Mouse (Mus musculus) megakaryocyte progenitor cell, adult 5-6 weeks (primary cell): Measurements from ENCODE around the gene Gdpd5. TPM values are rescaled to one million over a fixed set of nuclear protein-coding genes. Genes with fewer than 3 reads are reported as not detected.

Source experiments
- ATAC-seq: replicated peaks from 2 replicates; pipeline ENCODE4 v1.8.0; 2016; ENCODE audit warnings: mild to moderate bottlenecking, moderate TSS enrichment, inconsistent platforms; ENCODE audit not compliant: poor library complexity
- total RNA-seq, 2 experiments: library from RNA; stranded (forward) in 1 of 2; stranded (reverse) in 1 of 2; fragments of 157-497, 149-512 nt in 1 of 2; fragments of 200-1000 nt in 1 of 2; gene quantifications; 2 replicates each; pipeline versions ENCODE4 v1.2.3 to v1.2.4; 2015 to 2017

Gdpd5 gene
- total RNA-seq, 2 experiments from 2014 or later: 0.08 TPM; not detected in 1

- peak; percentile 35 for ATAC-seq
Observed at GRCm38 (mm10) chr7:99473638-99474407, 92.6 kb downstream of the Gdpd5 start.

- ATAC-seq: peak; percentile 43
Observed at GRCm38 (mm10) chr7:99474836-99475561, 93.8 kb downstream of the Gdpd5 start.

- no peak for ATAC-seq
Observed at GRCm38 (mm10) chr7:99475562-99475911, 94.3 kb downstream of the Gdpd5 start.

GRCm38 (mm10) chr7:99476558-99477114 is 95.4 kb downstream of the Gdpd5 start:
- ATAC-seq: no peak

- ATAC-seq: no peak
Observed at GRCm38 (mm10) chr7:99477235-99477634, 96.0 kb downstream of the Gdpd5 start.

- ATAC-seq: no peak
Observed at GRCm38 (mm10) chr7:99482637-99483036, 101.4 kb downstream of the Gdpd5 start.

- ATAC-seq: peak; percentile 93
Observed at GRCm38 (mm10) chr7:99483271-99483923, 102.2 kb downstream of the Gdpd5 start, which contains the start of gene Rps3. Gene Rps3, minus strand, starts transcription at chr7:99483738.

GRCm38 (mm10) chr7:99483924-99484319 is 102.7 kb downstream of the Gdpd5 start:
- ATAC-seq: no peak

- ATAC-seq: no peak
Observed at GRCm38 (mm10) chr7:99484679-99485078, 103.5 kb downstream of the Gdpd5 start.

GRCm38 (mm10) chr7:99489708-99490107 is 108.5 kb downstream of the Gdpd5 start:
- ATAC-seq: no peak

- no peak for ATAC-seq
Observed at GRCm38 (mm10) chr7:99499128-99499527, 117.9 kb downstream of the Gdpd5 start.

GRCm38 (mm10) chr7:99500201-99500600 is 119.0 kb downstream of the Gdpd5 start:
- ATAC-seq: peak; percentile 99

- ATAC-seq: no peak
Observed at GRCm38 (mm10) chr7:99500655-99501054, 119.4 kb downstream of the Gdpd5 start.

GRCm38 (mm10) chr7:99501148-99501547 is 119.9 kb downstream of the Gdpd5 start:
- ATAC-seq: no peak

- no peak for ATAC-seq
Observed at GRCm38 (mm10) chr7:99504556-99504955, 123.3 kb downstream of the Gdpd5 start.

- peak; percentile 73 for ATAC-seq
Observed at GRCm38 (mm10) chr7:99508187-99508586, 127.0 kb downstream of the Gdpd5 start.

GRCm38 (mm10) chr7:99510087-99510501 is 128.9 kb downstream of the Gdpd5 start:
- ATAC-seq: peak; percentile 56
